Mouse (Mus musculus) WW6 (cell line): ENCODE measurements around the gene Serpinb9b.

ENCODE experiments used
- DNase-seq: peaks from one replicate; pipeline ENCODE4 v3.0.0-alpha.2; 2013; ENCODE audit warnings: low read depth, low spot score

The Serpinb9b gene

DNA sequence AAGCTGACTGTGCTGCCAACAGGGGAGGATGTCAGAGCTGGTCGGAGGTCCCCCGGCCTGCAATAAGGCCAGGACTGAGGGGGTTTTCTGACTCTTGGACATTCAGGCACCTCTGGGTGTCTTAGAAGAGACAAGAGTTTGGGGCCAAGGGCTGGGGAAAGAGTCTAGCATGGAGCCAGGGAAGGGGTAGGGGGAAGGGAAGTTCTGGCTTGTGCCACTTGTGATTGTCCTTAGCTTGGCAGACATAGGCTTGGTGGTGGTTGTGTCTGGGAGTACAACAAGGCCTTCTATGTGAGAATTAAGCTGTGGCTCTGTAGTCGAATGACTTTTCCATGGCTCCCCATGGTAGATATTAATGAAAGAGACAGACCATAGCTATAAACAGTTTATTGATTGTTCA, 16.3 kb downstream of the Serpinb9b start:
- no peak for DNase-seq

DNA sequence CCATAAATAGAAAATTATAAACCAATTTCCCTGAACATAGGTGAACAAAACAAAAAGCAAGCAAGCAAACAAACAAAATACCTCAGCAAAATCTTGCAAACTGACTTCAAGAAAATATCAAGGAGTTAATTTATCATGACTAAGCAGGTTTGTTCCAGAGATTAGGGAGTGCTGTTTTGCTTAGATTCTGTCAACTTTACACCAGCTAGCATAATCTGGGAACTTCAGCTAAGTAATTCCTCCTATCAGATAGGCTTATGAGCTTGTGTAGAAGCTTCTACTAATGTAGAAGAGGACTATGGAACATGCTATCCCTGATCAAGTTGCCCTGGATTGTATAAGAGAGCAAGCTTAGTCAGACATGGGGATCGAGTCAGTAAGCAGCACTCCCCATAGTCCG, 20.0 kb downstream of the Serpinb9b start:
- DNase-seq: no peak

DNA sequence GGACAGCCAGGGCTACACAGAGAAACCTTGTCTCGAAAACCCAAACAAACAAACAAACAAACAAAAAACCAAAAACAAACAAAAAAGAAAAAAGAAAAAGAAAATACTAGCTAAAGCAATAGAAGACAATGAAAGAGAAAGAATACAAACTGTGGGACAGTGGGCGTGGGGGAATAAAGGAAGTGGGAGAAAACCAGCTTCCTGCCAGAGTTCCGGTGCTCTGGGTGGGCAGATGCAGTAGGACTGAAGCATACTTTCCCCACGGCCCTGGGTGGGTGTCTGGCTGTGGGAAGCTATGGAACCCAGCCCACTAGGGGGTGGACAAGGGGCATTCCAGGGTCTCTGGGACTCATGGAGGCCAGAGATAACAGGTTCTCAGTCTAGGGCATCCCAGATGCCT, 21.0 kb downstream of the Serpinb9b start:
- DNase-seq: no peak

DNA sequence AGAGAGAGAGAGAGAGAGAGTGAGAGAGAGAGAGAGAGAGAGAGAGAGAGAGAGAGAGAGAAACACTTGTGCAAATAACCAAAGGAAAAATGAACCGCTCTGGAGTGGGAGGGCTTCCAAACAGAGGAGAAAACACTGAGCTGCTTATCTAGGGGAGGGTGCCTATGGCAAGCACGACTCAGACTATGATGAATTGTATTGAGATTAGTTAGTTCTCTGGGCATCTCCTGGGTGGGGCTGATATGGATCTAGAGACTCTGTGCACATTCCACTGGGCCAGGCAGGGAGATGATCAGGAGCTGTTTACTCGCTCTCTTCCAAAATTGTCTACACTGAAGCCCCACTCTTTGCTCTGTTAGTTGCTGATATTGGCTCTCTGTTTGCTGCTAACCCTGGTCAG, 24.5 kb downstream of the Serpinb9b start:
- no peak for DNase-seq

DNA sequence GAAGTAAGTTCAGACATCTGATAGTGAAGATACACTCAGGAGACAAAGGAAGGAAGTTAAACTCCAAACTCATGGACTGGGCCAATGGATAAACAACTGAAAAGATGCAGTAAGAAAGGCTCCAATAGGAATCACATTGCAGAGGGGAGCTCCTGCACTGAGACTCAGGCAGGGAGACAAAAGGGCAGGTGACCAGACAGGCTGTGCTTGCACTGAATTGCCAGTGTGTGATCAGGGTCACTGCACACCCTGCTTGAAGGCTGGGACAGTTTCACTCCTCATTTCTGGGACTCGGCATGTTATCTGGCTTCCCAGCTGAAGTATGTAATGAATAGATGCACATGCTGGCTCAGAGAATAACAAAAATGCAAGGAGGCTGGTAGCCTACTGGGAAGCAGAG, 35.8 kb downstream of the Serpinb9b start:
- DNase-seq: no peak

DNA sequence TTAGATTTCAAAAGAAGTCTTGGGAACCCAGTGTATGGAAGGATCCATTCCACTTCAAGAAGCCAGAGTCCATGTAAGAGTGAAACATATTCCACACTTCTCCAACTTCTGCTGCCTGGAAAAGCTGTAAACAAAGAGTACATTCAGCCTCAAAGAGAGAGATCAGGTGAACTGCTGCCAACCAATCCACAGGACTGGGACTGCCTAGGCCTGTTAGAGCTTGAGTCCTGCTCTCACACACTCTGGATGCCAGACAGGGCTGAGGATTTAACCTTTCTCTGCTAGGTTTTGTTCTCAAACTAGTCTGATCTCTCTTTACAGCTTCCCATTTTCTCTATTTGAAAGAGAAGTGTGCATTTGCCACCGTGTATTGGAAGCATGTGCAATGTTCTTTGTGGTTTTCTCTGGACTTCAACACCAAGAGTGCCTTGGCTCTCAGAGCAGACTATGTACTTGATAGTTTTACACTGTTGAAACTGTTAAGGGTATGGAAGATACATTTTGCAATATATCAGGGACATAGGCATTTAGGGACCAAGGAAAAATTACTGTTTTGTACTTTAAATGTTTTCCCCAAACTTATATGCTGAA, 40.3 kb downstream of the Serpinb9b start:
- DNase-seq: no peak

DNA sequence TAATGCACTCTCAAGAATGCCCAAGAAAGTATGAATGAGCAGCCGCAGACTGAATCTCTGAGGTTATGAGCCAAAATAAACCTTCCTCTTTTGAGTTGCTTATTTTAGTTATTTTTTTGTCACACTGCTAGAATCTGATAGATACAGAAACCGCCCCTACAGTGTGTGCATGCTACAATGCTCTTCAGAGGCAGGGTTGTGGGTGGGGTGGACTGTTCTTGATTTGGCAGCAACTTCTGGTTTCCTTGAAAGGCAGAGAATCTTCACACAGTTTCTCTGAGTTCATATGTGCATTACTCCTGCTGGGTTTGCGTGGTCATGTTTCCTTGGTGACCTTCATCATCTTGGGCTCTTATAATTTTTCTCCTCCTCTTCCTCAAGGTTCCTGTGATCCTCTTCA, 40.9 kb downstream of the Serpinb9b start:
- DNase-seq: no peak

DNA sequence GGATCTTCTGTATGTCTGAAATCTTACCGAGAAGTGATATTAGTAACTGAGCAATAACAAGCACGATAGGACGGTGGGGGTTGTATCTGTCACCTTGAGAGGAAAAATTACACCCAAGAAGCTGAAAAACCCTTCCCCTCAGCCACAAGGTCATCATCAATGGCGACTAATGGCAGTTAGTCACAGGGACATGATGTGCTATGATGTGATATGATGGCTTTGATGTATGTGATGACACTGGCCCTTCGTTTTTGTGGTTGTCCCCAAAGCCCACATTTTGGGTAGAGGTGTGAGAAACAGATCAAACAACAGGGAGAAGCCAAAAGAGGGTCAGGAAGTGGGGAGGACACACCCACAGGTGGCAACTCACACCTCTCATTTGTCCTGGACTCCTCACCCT, 44.6 kb downstream of the Serpinb9b start:
- no peak for DNase-seq

DNA sequence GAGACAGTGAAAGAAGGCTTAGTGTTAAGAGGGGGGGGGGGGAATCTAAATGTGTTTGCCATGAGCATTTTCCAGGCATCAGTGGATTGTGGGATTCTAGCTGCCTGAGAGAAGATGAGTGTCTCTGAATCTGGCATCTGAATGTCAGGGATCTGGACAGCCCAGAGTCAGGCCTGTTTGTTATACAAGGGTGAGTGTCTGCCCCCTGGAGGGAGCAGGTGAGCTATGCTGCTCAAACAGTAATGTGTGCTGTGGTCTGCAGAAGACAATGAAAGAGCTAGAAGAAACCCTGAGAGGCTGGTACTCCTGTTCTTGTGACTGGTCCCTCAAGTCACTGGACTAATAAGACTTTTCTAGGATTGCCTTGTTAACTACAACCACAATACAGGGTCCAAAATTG, 46.8 kb downstream of the Serpinb9b start:
- DNase-seq: no peak

DNA sequence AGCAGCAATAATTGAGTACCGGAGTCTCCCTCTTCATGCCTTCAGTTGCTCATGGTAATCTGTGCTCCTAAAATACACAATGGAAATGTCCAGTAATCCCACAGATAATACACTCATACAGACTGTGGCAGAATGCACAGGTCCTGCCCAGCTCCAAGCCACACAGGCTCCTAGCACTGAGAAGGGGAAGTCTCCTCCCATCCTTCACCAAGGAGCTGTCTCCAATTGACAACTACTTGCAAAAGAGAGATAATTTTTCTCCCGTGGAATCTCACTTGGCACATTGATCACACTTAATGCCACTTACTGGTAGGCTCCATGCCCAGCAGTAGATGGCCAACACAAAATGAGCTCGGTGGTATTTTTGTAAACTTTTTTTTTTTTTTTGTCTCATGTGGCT, 49.0 kb downstream of the Serpinb9b start:
- no peak for DNase-seq

DNA sequence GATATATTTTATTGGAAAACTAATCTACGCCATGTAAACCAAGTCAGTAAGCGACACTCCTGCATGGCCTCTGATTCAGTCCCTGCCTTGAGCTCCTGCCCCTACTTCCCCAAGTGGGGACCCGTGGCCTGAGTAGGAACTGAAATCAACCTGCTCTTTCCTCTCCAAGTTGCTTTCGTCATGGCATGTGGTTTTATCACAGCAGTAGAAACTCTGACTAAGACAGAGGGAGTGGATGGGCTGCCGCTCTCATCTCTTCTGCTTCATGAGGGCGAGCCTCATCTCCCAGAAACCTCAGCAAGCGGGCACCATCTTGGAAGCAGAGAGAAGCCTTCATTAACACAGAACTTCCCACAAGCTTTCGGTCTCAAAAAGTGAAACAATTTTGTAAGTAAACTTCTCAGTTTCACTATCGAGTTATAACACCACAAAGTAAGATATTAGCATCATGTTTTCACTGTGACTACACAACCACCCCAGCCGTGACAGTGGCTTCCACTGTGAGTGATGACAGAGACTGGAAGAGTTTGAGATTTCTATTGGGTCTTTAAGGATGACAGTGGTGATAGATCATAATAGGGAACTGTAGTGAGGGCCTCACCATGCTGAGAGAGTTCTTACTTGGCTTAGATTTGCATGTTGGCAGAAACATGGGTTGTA, 49.9 kb downstream of the Serpinb9b start:
- DNase-seq: no peak

DNA sequence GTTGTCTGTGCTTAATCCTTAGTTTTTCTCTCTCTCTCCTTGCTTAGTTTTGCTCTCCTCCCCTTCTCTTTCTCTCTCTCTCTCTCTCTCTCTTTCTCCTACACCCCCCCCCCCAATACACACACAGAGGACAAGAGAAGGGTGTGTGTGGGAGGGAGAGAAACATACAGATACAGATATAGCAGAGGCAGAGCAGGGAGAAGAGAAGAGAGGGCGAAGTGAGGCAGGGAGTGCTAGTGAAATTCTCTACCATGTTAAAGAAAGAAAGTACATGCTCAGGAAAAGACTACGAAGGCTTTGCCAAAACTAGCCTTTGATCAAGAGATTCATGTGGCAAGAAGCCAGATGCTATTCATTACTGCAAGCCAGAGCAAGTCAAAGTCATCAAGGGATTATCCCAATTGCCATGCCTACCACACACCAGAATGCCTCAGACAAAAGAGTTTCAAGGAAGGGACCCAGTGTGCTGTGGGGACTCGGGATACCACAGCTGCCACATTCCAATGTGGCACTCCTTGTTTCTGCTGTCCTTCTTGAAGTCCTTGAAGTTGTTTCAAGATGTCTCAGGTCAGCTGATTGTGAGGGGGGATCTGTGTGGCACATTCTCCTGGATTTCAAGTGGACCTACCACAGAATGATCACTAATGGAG, 51.0 kb downstream of the Serpinb9b start, which contains the start of gene Serpinb1b:
TSS of gene Serpinb1b (plus strand) at position 520 of the 650 bp plus-strand sequence.
- DNase-seq: no peak

DNA sequence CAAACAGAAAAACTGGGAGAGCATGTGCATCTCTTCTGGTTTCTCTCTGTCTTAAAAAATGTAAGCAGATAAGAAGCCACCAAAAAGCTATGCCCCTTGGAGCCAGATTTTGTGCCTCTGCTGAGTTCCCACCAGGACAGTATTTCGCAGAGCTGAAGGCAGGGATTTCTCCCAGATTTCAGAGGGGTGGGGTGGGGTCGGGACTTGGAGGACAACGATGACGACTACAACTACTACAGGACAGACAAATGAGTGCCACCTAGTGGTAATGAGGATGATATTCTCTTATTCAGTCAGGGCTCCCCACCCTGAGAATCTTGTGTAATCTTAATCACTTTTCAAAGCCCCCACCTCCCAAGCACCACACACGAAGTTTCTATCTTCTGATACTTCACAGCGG, 52.2 kb downstream of the Serpinb9b start:
- no peak for DNase-seq

DNA sequence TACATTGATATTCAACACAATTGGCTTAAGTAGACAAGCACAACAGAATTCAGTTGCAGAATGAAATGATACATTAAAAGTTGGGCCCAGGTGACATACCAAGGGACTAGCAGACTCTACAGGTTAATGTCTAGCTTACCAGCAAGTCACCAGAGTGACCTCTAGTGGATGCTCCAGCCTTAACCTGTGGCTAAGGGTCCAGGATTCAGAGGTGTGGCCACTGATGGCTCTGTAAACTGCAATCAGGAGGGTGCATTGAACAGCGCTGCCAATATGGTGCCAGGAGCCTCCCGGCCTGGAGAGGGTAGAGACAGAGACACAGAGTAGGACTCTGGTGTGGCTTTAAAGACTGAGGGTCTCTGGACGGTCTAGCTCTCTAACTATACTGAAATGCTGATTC, 53.1 kb downstream of the Serpinb9b start:
- no peak for DNase-seq

DNA sequence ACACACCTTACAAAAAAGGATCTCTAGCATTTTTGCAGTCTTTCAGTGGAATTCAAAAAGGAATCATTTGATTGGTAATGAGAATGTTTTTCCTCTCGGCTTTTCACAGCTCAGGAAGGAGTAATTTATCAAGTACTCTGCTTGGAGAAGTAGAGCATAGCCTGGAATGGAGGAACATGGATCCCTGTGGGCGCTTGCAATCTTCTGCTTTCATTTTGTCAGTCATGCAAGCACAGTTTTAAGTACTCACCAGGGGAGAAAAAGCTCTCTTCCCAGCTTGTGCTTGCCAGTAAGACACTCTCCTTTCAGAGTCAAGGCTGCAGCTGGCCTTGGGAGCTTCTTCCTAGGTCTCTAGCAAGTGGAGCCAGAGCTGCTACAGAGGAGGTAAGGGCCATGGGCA, 56.6 kb downstream of the Serpinb9b start:
- no peak for DNase-seq

DNA sequence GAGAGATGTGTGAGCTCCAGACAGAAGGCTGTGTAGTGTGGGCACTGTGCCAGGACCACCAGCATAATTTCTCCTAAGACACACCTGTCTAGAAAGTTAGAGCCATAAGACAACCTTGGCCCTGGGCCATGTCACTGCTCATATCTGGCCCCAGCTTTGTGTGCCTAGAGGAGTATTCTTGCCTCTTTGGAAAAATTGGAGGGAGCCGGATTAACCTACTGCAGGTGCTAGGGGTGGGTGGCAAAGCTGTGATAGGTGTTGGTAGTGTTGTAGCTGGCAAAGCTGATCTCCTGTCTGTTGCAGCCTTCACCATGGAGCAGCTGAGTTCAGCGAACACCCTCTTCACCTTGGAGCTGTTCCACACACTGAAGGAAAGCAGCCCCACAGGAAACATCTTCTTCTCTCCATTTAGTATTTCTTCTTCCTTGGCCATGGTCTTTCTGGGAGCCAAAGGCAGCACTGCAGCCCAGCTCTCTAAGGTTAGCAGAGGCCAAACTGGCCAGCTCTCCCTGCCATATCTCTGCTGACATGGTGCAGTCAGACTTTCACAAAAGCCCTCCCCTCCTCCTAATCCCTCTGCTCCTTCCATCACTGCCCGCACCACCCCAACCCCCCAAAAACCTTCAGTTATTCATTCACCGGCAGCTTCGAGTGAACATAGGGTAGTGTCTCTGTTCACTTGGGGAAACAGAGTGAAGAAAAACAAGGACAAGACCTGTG, 57.9 kb downstream of the Serpinb9b start:
- no peak for DNase-seq

DNA sequence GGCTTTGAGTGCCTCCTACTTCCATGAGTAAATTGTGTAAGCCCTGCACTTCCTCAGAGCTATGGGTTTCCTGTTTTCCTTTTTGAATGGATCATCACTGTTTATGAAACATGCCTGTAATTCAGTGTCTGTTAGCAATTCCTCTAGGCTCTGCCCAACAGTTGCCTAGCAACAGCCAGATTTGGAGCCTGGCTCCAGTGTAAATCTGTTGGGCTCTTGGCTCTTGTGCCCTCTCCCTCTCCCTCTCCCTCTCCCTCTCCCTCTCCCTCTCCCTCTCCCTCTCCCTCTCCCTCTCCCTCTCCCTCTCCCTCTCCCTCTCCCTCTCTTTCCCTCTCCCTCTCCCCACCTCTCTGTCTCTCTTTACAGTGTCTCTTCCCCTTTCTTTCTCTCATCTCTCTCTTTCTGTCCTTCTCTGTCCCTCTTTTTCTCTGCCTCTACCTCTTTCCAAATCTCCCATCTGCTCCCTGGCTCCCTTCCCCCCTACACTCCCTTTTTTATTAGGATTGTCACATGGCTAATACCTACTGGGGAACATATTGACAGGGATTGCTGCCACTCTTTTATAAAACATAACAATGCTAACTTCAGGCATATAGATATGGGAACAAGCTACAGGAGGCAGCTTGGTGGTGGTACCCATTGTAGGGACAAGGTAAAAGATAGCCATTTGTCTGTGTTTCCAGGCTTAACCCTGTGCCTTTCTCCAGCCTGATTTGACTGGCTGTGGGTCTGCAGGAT, 58.6 kb downstream of the Serpinb9b start:
- DNase-seq: no peak

DNA sequence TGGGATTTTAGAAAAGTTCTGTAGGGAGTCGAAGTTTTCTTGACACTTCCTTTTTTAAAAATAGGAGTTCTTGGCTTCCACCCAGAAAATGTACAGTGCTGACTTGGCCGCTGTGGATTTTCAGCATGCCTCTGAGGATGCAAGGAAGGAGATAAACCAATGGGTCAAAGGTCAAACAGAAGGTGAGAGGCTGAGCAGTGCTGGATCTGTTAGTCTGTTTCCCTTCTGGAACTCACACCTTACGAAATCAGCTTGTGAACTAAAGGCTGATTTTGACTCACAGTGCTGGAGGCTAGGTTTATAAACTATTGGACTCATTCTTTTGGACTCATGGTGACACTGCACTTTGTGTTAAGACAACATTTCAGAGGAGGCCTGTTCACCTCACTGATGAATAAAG, 62.4 kb downstream of the Serpinb9b start:
- no peak for DNase-seq

DNA sequence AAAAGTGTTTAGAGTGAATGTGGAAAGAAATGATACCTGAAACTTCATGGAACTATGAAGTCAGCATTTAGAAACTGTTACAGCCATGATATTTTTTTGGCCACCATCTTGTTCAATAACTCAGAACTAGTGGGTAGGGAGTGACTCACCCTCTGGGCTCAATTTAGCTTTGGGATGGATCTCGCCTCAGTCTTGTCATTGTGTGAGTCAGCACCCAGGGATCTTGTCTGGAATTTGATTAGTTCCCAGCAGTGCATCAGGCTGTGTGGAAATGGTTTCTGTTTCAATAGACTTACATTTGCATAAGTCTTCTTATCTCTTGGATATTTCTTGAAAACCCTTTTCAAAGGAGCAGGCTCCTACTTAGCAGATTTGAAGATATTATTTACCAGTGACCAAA, 63.3 kb downstream of the Serpinb9b start:
- no peak for DNase-seq

DNA sequence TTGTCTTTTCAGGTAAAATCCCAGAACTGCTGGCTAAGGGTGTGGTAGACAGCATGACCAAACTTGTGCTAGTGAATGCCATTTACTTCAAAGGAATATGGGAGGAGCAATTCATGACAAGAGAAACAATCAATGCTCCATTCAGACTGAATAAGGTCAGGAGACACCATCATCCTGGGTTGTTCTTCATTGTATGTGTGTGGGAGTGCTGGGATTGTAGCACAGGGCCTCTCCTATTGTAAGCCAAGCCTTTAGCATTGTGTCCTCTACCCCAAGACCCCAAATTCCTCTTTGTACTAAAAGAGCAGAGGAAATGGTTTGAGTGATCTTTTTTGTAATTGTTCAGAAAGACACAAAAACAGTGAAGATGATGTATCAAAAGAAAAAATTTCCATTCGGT, 64.1 kb downstream of the Serpinb9b start:
- no peak for DNase-seq
